In the genomic region with DNA sequence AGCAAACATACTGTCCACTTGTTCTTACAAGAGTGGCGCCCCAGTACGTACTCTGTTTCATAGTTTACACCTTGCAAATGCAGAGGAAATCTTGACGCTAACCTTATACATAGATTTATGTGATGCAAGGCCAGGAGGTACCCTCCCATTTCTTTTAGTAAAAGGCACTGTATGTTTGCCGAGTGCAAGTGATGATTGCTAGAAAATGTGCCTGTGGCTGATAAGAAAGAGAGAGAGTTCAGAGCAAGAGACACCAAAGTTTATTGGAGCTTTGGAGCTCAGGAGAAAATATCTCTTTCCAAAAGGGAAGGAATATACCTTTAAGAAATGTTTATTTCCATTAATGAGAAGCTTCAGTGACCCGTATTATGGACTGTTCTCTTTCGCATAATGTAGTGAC, we compare ENCODE assay signal across 22 mouse cellular contexts.
DNase-seq lines count a peak whose midpoint lies in the region; ATAC-seq and TF ChIP-seq lines count a peak whose summit lies in the region.
"Had no signal": no experiment of that assay in that cellular context is flagged by ENCODE, and none has a peak within 500 bp of the region (broad histone marks: within the 10 kb centered on the region; RNA-seq: fewer than 3 reads in every experiment).

No protein-coding gene starts in this region.

- no peak overlapping the region for H3K27ac ChIP-seq in liver, embryonic 11.5 days (ENCODE audit: low read depth, low read length)
- no peak overlapping the region for H3K27ac ChIP-seq in liver, postnatal 0 days (ENCODE audit: low read depth)
- peak overlapping the region; percentile 47 for H3K27ac ChIP-seq in liver, embryonic 13.5 days
- no peak overlapping the region for H3K27ac ChIP-seq in neural tube, embryonic 15.5 days (replicated peaks)
- H3K27ac ChIP-seq: embryonic facial prominence, embryonic 13.5 days; forebrain, embryonic 13.5 days; heart, embryonic 15.5 days; hindbrain, embryonic 12.5 days had no signal

- no peak overlapping the region for H3K9ac ChIP-seq in liver, embryonic 11.5 days (ENCODE audit: low read depth, low read length)
- no peak overlapping the region for H3K9ac ChIP-seq in liver, postnatal 0 days (replicated peaks)
- H3K9ac ChIP-seq in liver, embryonic 13.5 days: no peak overlapping the region
- H3K9ac ChIP-seq in neural tube, embryonic 15.5 days (replicated peaks): no peak overlapping the region
- H3K9ac ChIP-seq: embryonic facial prominence, embryonic 13.5 days; forebrain, embryonic 13.5 days; forebrain, postnatal 0 days; heart, embryonic 15.5 days; hindbrain, embryonic 12.5 days had no signal

- H3K4me1 ChIP-seq in liver, embryonic 11.5 days (replicated peaks; ENCODE audit: control insufficient read depth, insufficient read depth, low read length): 0 out of 2 replicates have a peak, but pooled peaks cover 4% of the 10 kb centered on the region
- no peaks in the 10 kb centered on the region; the same call in 1 of the 2 replicates for H3K4me1 ChIP-seq in liver, postnatal 0 days (ENCODE audit: insufficient read depth)
- H3K4me1 ChIP-seq in liver, embryonic 13.5 days (replicated peaks): peaks cover 17% of the 10 kb centered on the region
- no peaks in the 10 kb centered on the region for H3K4me1 ChIP-seq in neural tube, embryonic 15.5 days
- H3K4me1 ChIP-seq: embryonic facial prominence, embryonic 13.5 days; forebrain, embryonic 13.5 days; hindbrain, embryonic 12.5 days had no signal

- TF ChIP-seq EP300 in liver, postnatal 0 days (IDR thresholded peaks at IDR 0.05; ENCODE audit: low read depth): no peak

- no peak overlapping the region for H3K4me2 ChIP-seq in liver, embryonic 11.5 days
- H3K4me2 ChIP-seq in liver, postnatal 0 days (ENCODE audit: low read depth, low read length): no peak overlapping the region
- 0 out of 2 replicates have a peak overlapping the region, but pooled peaks have one; percentile 10 for H3K4me2 ChIP-seq in liver, embryonic 13.5 days
- H3K4me2 ChIP-seq in neural tube, embryonic 15.5 days: no peak overlapping the region
- H3K4me2 ChIP-seq: embryonic facial prominence, embryonic 13.5 days; forebrain, embryonic 13.5 days; heart, embryonic 15.5 days; hindbrain, embryonic 12.5 days had no signal

- DNase-seq in liver, embryonic 11.5 days (ENCODE audit: low spot score): no peak
- no peak for DNase-seq in liver, postnatal 0 days
- peak; percentile 49 for DNase-seq in c-Kit-negative CD71-positive TER-119-positive erythroid progenitor cells, embryonic 14.5 days (ENCODE audit: low read depth, low spot score)
- DNase-seq in liver, embryonic 13.5 days: peak; percentile 32
- DNase-seq in gastrocnemius, postnatal 4 days (ENCODE audit: low spot score in 2 of 2): no peak
- DNase-seq: adrenal gland, postnatal 14 days; cerebellum, adult 11-12 months; cerebellum, adult 9-10 months; cerebellum, postnatal 25 days; forebrain, postnatal 0 days; gastrocnemius, postnatal 14 days had no signal

- TF ChIP-seq CTCF in liver, postnatal 0 days (IDR thresholded peaks at IDR 0.05; ENCODE audit: low read depth): no peak

- no peaks in the 10 kb centered on the region for H3K9me3 ChIP-seq in liver, embryonic 11.5 days (ENCODE audit: control insufficient read depth, low read length)
- no peaks in the 10 kb centered on the region for H3K9me3 ChIP-seq in liver, postnatal 0 days (ENCODE audit: low read length)
- H3K9me3 ChIP-seq in liver, embryonic 13.5 days (replicated peaks): no peaks in the 10 kb centered on the region
- no peaks in the 10 kb centered on the region for H3K9me3 ChIP-seq in neural tube, embryonic 15.5 days (replicated peaks)
- H3K9me3 ChIP-seq: embryonic facial prominence, embryonic 13.5 days; forebrain, embryonic 13.5 days; heart, embryonic 15.5 days; hindbrain, embryonic 12.5 days had no signal

- no peaks in the 10 kb centered on the region for H3K27me3 ChIP-seq in liver, embryonic 11.5 days (replicated peaks; ENCODE audit: control insufficient read depth, insufficient read depth, low read length)
- no peaks in the 10 kb centered on the region for H3K27me3 ChIP-seq in liver, postnatal 0 days (ENCODE audit: insufficient read depth, low read length)
- no peaks in the 10 kb centered on the region for H3K27me3 ChIP-seq in liver, embryonic 13.5 days
- H3K27me3 ChIP-seq in neural tube, embryonic 15.5 days (replicated peaks): no peaks in the 10 kb centered on the region
- H3K27me3 ChIP-seq: CH12.LX; embryonic facial prominence, embryonic 13.5 days; forebrain, embryonic 13.5 days; heart, embryonic 15.5 days; hindbrain, embryonic 12.5 days had no signal

- H3K36me3 ChIP-seq in liver, embryonic 11.5 days (ENCODE audit: control insufficient read depth, insufficient read depth, low read length): no peaks in the 10 kb centered on the region
- H3K36me3 ChIP-seq in liver, postnatal 0 days (replicated peaks; ENCODE audit: insufficient read depth, low read length): no peaks in the 10 kb centered on the region
- H3K36me3 ChIP-seq in liver, embryonic 13.5 days: no peaks in the 10 kb centered on the region
- no peaks in the 10 kb centered on the region for H3K36me3 ChIP-seq in neural tube, embryonic 15.5 days
- H3K36me3 ChIP-seq: embryonic facial prominence, embryonic 13.5 days; heart, embryonic 15.5 days; hindbrain, embryonic 12.5 days had no signal

- 72% methylated on average over 6 of the region's 6 CpGs for WGBS in liver, embryonic 11.5 days
- WGBS in liver, postnatal 0 days (ENCODE audit: insufficient replicate concordance): 64% methylated on average over 6 of the region's 6 CpGs
- 52% methylated on average over 6 of the region's 6 CpGs for WGBS in liver, embryonic 13.5 days (ENCODE audit: insufficient replicate concordance)
- 72% methylated on average over 6 of the region's 6 CpGs for WGBS in neural tube, embryonic 15.5 days

- peak; percentile 68 for ATAC-seq in liver, embryonic 11.5 days (replicated peaks; ENCODE audit: low FRiP score)
- ATAC-seq in liver, postnatal 0 days: no peak
- ATAC-seq in liver, embryonic 13.5 days (ENCODE audit: low read depth): peak; percentile 92
- peak; percentile 39; the same call in 1 of the 2 replicates for ATAC-seq in megakaryocyte progenitor cell, adult 5-6 weeks (replicated peaks; ENCODE audit: poor library complexity)
- ATAC-seq in granulocyte monocyte progenitor cell, adult 5-6 weeks (replicated peaks; ENCODE audit: poor library complexity, severe bottlenecking): no peak
- no peak for ATAC-seq in neural tube, embryonic 15.5 days (ENCODE audit: low FRiP score)
- ATAC-seq: forebrain, embryonic 13.5 days; forebrain, postnatal 0 days; hindbrain, embryonic 16.5 days; inflammation-experienced regulatory T-cells, adult 6 months; intestine, postnatal 0 days had no signal

- no peak overlapping the region for H3K4me3 ChIP-seq in liver, embryonic 11.5 days (ENCODE audit: low read depth, low read length)
- no peak overlapping the region for H3K4me3 ChIP-seq in liver, postnatal 0 days (ENCODE audit: low read depth, low read length)
- H3K4me3 ChIP-seq in liver, embryonic 13.5 days (replicated peaks): no peak overlapping the region
- no peak overlapping the region for H3K4me3 ChIP-seq in neural tube, embryonic 15.5 days (replicated peaks)
- H3K4me3 ChIP-seq: embryonic facial prominence, embryonic 13.5 days; forebrain, embryonic 13.5 days; heart, embryonic 15.5 days; hindbrain, embryonic 12.5 days had no signal

Comparison
In these comparisons a context has a peak if more than half of its experiments do, and no peak if none do; other contexts are left out.
1. ATAC-seq: peak in liver, embryonic 11.5 days (single experiment), liver, embryonic 13.5 days (single experiment) and megakaryocyte progenitor cell, adult 5-6 weeks (single experiment); none in liver, postnatal 0 days (single experiment), granulocyte monocyte progenitor cell, adult 5-6 weeks (single experiment) and neural tube, embryonic 15.5 days (single experiment).
2. DNase-seq: peak in c-Kit-negative CD71-positive TER-119-positive erythroid progenitor cells, embryonic 14.5 days (single experiment) and liver, embryonic 13.5 days (single experiment); none in liver, embryonic 11.5 days (single experiment), liver, postnatal 0 days (single experiment) and gastrocnemius, postnatal 4 days (0 of 2).